Mouse (Mus musculus): Measurements from ENCODE around the gene Zfp277.

The Zfp277 gene

GRCm38 (mm10) chr12:40445206-40445605 lies 496 bp downstream of the Zfp277 start:
- DNase-seq (ENCODE audit: low spot score) = no peak

GRCm38 (mm10) chr12:40438049-40438448 lies 7.7 kb downstream of the Zfp277 start:
- no peak for DNase-seq (ENCODE audit: low spot score)

- DNase-seq (ENCODE audit: low spot score) = no peak
Observed at GRCm38 (mm10) chr12:40434101-40434500, 11.6 kb downstream of the Zfp277 start.

GRCm38 (mm10) chr12:40431075-40431474 lies 14.6 kb downstream of the Zfp277 start:
- no peak for DNase-seq (ENCODE audit: low spot score)

GRCm38 (mm10) chr12:40429976-40430375 lies 15.7 kb downstream of the Zfp277 start:
- no peak for DNase-seq (ENCODE audit: low spot score)

- no peak for DNase-seq (ENCODE audit: low spot score)
Observed at GRCm38 (mm10) chr12:40427606-40428005, 18.1 kb downstream of the Zfp277 start.

- no peak for DNase-seq (ENCODE audit: low spot score)
Observed at GRCm38 (mm10) chr12:40424991-40425390, 20.7 kb downstream of the Zfp277 start.

- no peak for DNase-seq (ENCODE audit: low spot score)
Observed at GRCm38 (mm10) chr12:40417257-40417656, 28.4 kb downstream of the Zfp277 start.

- DNase-seq (ENCODE audit: low spot score) = no peak
Observed at GRCm38 (mm10) chr12:40415312-40415925, 30.3 kb downstream of the Zfp277 start.

GRCm38 (mm10) chr12:40414682-40415311 lies 30.9 kb downstream of the Zfp277 start:
- no peak for DNase-seq (ENCODE audit: low spot score)

GRCm38 (mm10) chr12:40399812-40400211 lies 45.9 kb downstream of the Zfp277 start:
- no peak for DNase-seq (ENCODE audit: low spot score)

GRCm38 (mm10) chr12:40399386-40399785 lies 46.3 kb downstream of the Zfp277 start:
- DNase-seq (ENCODE audit: low spot score) = no peak

- DNase-seq (ENCODE audit: low spot score) = no peak
Observed at GRCm38 (mm10) chr12:40398916-40399315, 46.8 kb downstream of the Zfp277 start.

- DNase-seq (ENCODE audit: low spot score) = no peak
Observed at GRCm38 (mm10) chr12:40392869-40393268, 52.8 kb downstream of the Zfp277 start.

GRCm38 (mm10) chr12:40391262-40391661 lies 54.4 kb downstream of the Zfp277 start:
- DNase-seq (ENCODE audit: low spot score) = no peak

- no peak for DNase-seq (ENCODE audit: low spot score)
Observed at GRCm38 (mm10) chr12:40387786-40388185, 57.9 kb downstream of the Zfp277 start.

GRCm38 (mm10) chr12:40385301-40385700 lies 60.4 kb downstream of the Zfp277 start:
- no peak for DNase-seq (ENCODE audit: low spot score)

GRCm38 (mm10) chr12:40383718-40384117 lies 62.0 kb downstream of the Zfp277 start:
- no peak for DNase-seq (ENCODE audit: low spot score)

- DNase-seq (ENCODE audit: low spot score) = no peak
Observed at GRCm38 (mm10) chr12:40382539-40382938, 63.2 kb downstream of the Zfp277 start.

GRCm38 (mm10) chr12:40381824-40382223 lies 63.9 kb downstream of the Zfp277 start:
- DNase-seq (ENCODE audit: low spot score) = no peak

- no peak for DNase-seq (ENCODE audit: low spot score)
Observed at GRCm38 (mm10) chr12:40381173-40381801, 64.4 kb downstream of the Zfp277 start.

GRCm38 (mm10) chr12:40379538-40379923 lies 66.2 kb downstream of the Zfp277 start:
- DNase-seq (ENCODE audit: low spot score) = no peak

All from spleen, adult 12 weeks (tissue).